Mouse (Mus musculus): ENCODE measurements around the gene Pard3.

Gene Pard3

GRCm38 (mm10) chr8:127501756-127502155 is 438.1 kb downstream of the Pard3 start:
- DNase-seq (ENCODE audit: low read depth): no peak

GRCm38 (mm10) chr8:127505286-127505685 is 441.6 kb downstream of the Pard3 start:
- DNase-seq (ENCODE audit: low read depth): no peak

- no peak for DNase-seq (ENCODE audit: low read depth)
Measured at GRCm38 (mm10) chr8:127506336-127506735, 442.6 kb downstream of the Pard3 start.

GRCm38 (mm10) chr8:127511341-127511740 is 447.6 kb downstream of the Pard3 start:
- no peak for DNase-seq (ENCODE audit: low read depth)

- DNase-seq (ENCODE audit: low read depth): no peak
Measured at GRCm38 (mm10) chr8:127512001-127512573, 448.4 kb downstream of the Pard3 start.

GRCm38 (mm10) chr8:127512580-127512979 is 448.9 kb downstream of the Pard3 start:
- no peak for DNase-seq (ENCODE audit: low read depth)

- DNase-seq (ENCODE audit: low read depth): no peak
Measured at GRCm38 (mm10) chr8:127514810-127515735, 451.4 kb downstream of the Pard3 start.

- no peak for DNase-seq (ENCODE audit: low read depth)
Measured at GRCm38 (mm10) chr8:127516043-127516442, 452.4 kb downstream of the Pard3 start.

- no peak for DNase-seq (ENCODE audit: low read depth)
Measured at GRCm38 (mm10) chr8:127525673-127526072, 462.0 kb downstream of the Pard3 start.

- no peak for DNase-seq (ENCODE audit: low read depth)
Measured at GRCm38 (mm10) chr8:127528315-127528714, 464.6 kb downstream of the Pard3 start.

GRCm38 (mm10) chr8:127529746-127530145 is 466.1 kb downstream of the Pard3 start:
- no peak for DNase-seq (ENCODE audit: low read depth)

- no peak for DNase-seq (ENCODE audit: low read depth)
Measured at GRCm38 (mm10) chr8:127531866-127532265, 468.2 kb downstream of the Pard3 start.

GRCm38 (mm10) chr8:127534789-127535188 is 471.1 kb downstream of the Pard3 start:
- no peak for DNase-seq (ENCODE audit: low read depth)

- DNase-seq (ENCODE audit: low read depth): no peak
Measured at GRCm38 (mm10) chr8:127535192-127535845, 471.6 kb downstream of the Pard3 start.

- DNase-seq (ENCODE audit: low read depth): no peak
Measured at GRCm38 (mm10) chr8:127535846-127536220, 472.1 kb downstream of the Pard3 start.

- no peak for DNase-seq (ENCODE audit: low read depth)
Measured at GRCm38 (mm10) chr8:127539803-127540202, 476.1 kb downstream of the Pard3 start.

GRCm38 (mm10) chr8:127540273-127540672 is 476.6 kb downstream of the Pard3 start:
- DNase-seq (ENCODE audit: low read depth): no peak

GRCm38 (mm10) chr8:127542162-127542561 is 478.5 kb downstream of the Pard3 start:
- DNase-seq (ENCODE audit: low read depth): no peak

- no peak for DNase-seq (ENCODE audit: low read depth)
Measured at GRCm38 (mm10) chr8:127543676-127544075, 480.0 kb downstream of the Pard3 start.

- DNase-seq (ENCODE audit: low read depth): no peak
Measured at GRCm38 (mm10) chr8:127546161-127546560, 482.5 kb downstream of the Pard3 start.

GRCm38 (mm10) chr8:127550928-127551327 is 487.2 kb downstream of the Pard3 start:
- DNase-seq (ENCODE audit: low read depth): no peak

- DNase-seq (ENCODE audit: low read depth): no peak
Measured at GRCm38 (mm10) chr8:127552161-127552595, 488.5 kb downstream of the Pard3 start.

- DNase-seq (ENCODE audit: low read depth): no peak
Measured at GRCm38 (mm10) chr8:127552836-127553235, 489.1 kb downstream of the Pard3 start.

Data from c-Kit-positive CD71-positive TER-119-negative erythroid progenitor cells, embryonic 14.5 days (primary cell).